Mouse (Mus musculus): ENCODE data around the gene Olfr921.

The Olfr921 gene

DNA sequence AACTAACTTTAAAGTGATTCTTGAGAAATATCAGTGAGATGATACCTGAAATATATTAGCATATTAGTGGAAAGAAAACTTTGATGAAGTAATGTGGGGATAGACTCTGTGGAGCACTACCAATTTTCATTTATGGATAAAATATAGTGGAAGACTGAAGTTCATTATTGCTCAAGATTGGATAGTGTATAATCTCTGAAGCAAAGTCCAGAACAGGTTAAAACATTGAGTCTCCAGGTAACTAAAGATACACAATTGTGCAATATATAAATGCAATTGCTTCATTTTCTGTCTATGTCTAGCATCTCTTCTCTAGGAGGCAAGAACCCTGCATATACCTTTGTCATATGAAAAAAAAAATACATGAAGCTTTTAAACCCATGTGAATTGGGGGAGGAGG lies at the start of gene Olfr921:
Gene Olfr921 (plus strand): TSS at position 301 of the 400 bp plus-strand sequence.
- DNase-seq = no peak

DNA sequence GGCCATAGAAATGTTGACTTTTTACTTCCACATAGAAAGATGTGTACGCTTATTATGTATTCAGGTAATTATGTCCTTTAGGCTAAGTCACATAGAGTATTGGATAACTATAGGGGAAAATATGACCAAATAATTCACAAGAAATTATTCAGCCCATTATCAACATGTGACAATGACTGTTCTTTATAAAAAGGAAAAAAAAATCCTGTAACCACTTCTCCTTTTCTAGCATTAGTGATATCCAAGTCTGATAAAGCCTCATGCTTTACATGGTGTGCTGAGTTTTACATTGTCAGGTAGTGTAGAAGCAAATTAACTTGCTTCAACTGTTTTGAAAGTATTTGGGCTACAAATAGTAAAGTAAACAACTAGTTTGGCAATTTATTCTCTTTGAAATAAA lies 48.8 kb upstream of the Olfr921 start:
- no peak for DNase-seq

DNA sequence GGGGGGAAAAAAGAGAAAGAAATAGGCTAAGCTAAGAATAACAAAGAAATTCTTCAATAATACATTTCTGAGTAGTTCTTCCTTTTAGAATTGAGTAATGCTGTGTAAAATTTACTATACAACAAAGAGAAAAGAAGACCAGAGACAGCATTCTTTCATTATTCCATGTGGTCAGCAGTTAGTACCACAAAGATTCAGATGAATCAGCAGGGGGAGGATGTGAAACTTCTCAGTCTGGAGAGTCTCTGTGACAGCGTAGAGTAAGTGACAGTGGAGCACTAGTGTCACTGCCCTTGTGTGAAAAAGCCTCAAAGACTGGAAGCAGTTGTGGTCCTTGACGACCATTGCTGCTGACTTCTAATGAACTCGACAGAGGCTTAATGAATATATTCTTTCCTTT lies 44.6 kb upstream of the Olfr921 start:
- DNase-seq = no peak

- no peak for DNase-seq
These were observed 31.5 kb upstream of the Olfr921 start for GRCm38 (mm10) chr9:38741408-38741807.

DNA sequence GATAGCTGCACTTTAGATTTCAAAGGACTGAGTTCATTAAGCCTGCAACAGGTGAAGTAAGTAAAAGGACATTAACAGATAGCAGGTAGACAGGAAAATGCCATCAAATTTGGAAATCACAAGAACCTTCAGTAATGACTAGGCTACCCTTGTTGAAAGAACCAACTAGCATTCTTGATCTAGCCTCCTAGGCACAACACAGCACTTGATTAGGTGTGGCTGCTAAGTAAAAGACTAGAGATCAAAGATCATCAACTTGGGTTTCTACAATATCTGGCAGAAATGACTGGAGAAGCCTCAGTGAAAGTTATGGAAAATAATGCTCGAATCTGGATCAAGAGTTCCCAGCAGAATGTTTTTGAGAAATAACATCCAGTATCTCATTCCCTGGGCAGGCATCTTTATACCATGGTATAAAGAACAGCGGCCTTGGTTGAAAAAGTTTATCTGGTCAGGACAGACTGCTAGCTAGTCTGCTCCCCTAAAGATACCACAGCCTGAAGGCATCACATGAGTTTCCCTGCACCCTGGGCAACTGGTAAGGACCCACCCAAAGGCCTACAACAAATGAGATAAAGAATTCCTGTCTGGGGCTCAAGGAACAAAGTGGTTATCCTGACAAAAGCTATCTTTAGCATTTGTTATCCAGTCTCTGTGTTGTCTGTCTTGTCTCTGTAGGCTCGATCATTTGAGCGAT lies 28.1 kb upstream of the Olfr921 start:
- no peak for DNase-seq

- no peak for DNase-seq
These were observed 20.9 kb upstream of the Olfr921 start, which contains the start of gene Olfr920 for GRCm38 (mm10) chr9:38751999-38752398. TSS of gene Olfr920 (plus strand) at chr9:38752299.

DNA sequence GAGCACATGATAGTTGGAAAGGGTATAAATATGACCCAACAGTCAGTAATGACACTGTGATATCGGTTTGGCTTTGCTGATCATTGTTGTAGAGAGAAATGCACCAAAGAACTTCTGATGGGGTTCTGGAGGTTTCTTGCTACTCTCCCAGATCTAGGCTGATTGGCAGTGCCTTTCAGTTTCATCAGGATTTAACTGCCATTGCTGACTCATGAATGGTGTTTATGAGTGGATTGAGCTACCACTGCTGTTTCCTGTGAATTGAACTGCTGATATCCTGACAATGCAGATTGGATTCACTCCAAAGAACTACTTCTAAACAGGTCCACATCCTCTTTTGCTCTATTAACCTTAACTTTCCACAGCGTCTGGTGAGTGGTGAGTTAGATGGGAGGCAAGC lies 19.8 kb downstream of the Olfr921 start:
- DNase-seq = no peak

- DNase-seq = no peak
These were observed 32.8 kb downstream of the Olfr921 start for GRCm38 (mm10) chr9:38805696-38806095.

- no peak for DNase-seq
These were observed 41.4 kb downstream of the Olfr921 start, which contains the start of gene Olfr922 for GRCm38 (mm10) chr9:38814314-38814713. TSS of gene Olfr922 (plus strand) at chr9:38814614.

- no peak for DNase-seq
These were observed 42.7 kb downstream of the Olfr921 start for GRCm38 (mm10) chr9:38815458-38815986.

DNA sequence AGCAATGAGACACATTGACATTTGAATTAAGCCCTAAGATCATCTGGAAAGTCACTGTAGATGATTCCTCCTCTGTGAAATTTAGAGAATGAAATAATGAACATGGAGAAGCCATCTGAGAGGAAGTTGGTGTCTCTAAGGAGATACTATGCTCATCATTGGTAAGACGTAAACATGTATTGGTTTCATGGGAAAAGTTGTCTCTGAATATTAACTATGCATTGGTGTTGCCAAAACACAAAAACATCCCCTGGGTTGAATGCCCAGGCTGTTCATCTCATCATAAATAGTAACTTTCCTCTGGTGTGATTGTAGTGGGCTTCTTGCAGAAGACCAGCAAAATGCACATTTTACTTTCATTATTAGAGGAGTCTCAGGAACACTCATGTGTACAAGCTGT lies 53.4 kb downstream of the Olfr921 start, which contains the start of gene Olfr923:
Gene Olfr923 (plus strand): TSS at position 301 of the 400 bp plus-strand sequence.
- no peak for DNase-seq
